Mouse (Mus musculus): ENCODE results near the gene Kank4.

- TF ChIP-seq CTCF (IDR thresholded peaks at IDR 0.05; ENCODE audit: extremely low read depth, insufficient read length, insufficient replicate concordance, low read depth, low read length): no peak
- no peak for TF ChIP-seq POLR2A (IDR thresholded peaks at IDR 0.05; ENCODE audit: low read depth, low read length)
Observed at GRCm38 (mm10) chr4:98822478-98822877, 5.1 kb upstream of the Kank4 start.

All from small intestine, adult 2 months (tissue).